Mouse (Mus musculus) G1E (cell line): Measurements from ENCODE around the gene Lman1l. TPM values are rescaled to one million over a fixed set of nuclear protein-coding genes. Genes with fewer than 3 reads are reported as not detected.

Experiments
- ATAC-seq: 2 replicates; pipeline ENCODE4 v1.8.0; 2016; ENCODE audit warnings: mild to moderate bottlenecking; ENCODE audit not compliant: insufficient number of reproducible peaks, poor library complexity, low FRiP score, severe bottlenecking; ENCODE audit errors: extremely low read depth
- DNase-seq: peaks from one replicate; pipeline ENCODE4 v3.0.0; 2012; ENCODE audit warnings: low spot score
- H3K27me3 ChIP-seq: 2 replicates; pipeline ENCODE4 v1.6.1; 2012; ENCODE audit warnings: mild to moderate bottlenecking, low read length, inconsistent platforms; ENCODE audit not compliant: insufficient read depth
- H3K36me3 ChIP-seq: replicated peaks from 2 replicates; pipeline ENCODE3; 2012; ENCODE audit warnings: mild to moderate bottlenecking, inconsistent platforms
- H3K4me1 ChIP-seq: 2 replicates; pipeline ENCODE4 v1.6.1; 2012; ENCODE audit warnings: low read depth, low read length, inconsistent platforms, mixed read lengths; ENCODE audit not compliant: insufficient read depth
- H3K4me3 ChIP-seq: 2 replicates; pipeline ENCODE4 v1.5.1; 2012; ENCODE audit warnings: low read depth, mild to moderate bottlenecking, inconsistent platforms, low read length, moderate library complexity, mixed read lengths
- H3K9me3 ChIP-seq: replicated peaks from 2 replicates; pipeline ENCODE4 v1.6.1; 2012; ENCODE audit warnings: inconsistent platforms
- CTCF ChIP-seq: IDR thresholded peaks from 2 replicates; pipeline ENCODE4 v1.5.1; 2012; ENCODE audit warnings: low read depth, low read length, inconsistent platforms, mixed read lengths
- GATA1 ChIP-seq: IDR thresholded peaks from 2 replicates; pipeline ENCODE4 v1.6.1; 2012; ENCODE audit warnings: borderline replicate concordance, low read length, inconsistent platforms, mixed read lengths
- GATA2 ChIP-seq: IDR thresholded peaks from 2 replicates; pipeline ENCODE4 v1.6.1; 2012; ENCODE audit warnings: low read depth, low read length, inconsistent platforms, borderline replicate concordance
- POLR2AphosphoS5 ChIP-seq: IDR thresholded peaks from 2 replicates; pipeline ENCODE4 v1.6.1; 2012; ENCODE audit warnings: low read depth, low read length, inconsistent platforms; ENCODE audit not compliant: insufficient replicate concordance
- TAL1 ChIP-seq: conservative IDR thresholded peaks from 2 replicates; pipeline ENCODE4 v1.6.1; 2012; ENCODE audit warnings: low read depth, low read length, inconsistent platforms, mixed read lengths
- polyA plus RNA-seq: library from polyadenylated mRNA; stranded (reverse); fragments of >175 nt; gene quantifications from 2 replicates; pipeline ENCODE4 v1.2.3, GENCODE M21; 2012
- total RNA-seq, 2 experiments: library from RNA; stranded (forward) in 1 of 2; stranded (reverse) in 1 of 2; fragments of 200-1000 nt in 1 of 2; fragments of >200 nt in 1 of 2; fragmentation: Nextera tagmentation in 1 of 2; gene quantifications; 2 replicates each; pipeline ENCODE4 v1.2.3; 2014 to 2017

Lman1l gene
- total and polyA plus RNA-seq, 3 experiments = not detected

- H3K4me3 ChIP-seq = peak overlapping the region; percentile 68; the same call in 1 of the 2 replicates
- DNase-seq (peak; percentile 75), ATAC-seq (no peak)
- no peaks in the 10 kb centered on the region for H3K27me3 ChIP-seq
- no peaks in the 10 kb centered on the region for H3K9me3 ChIP-seq
- TF ChIP-seq TAL1 (no peak), GATA2 (no peak), GATA1 (no peak), CTCF (no peak), POLR2AphosphoS5 (no peak)
- peaks cover 95% of the 10 kb centered on the region for H3K36me3 ChIP-seq
- H3K4me1 ChIP-seq = peaks cover 94% of the 10 kb centered on the region
Measured at GRCm38 (mm10) chr9:57638651-57639459, 18.3 kb upstream of the Lman1l start.

GRCm38 (mm10) chr9:57637741-57638322 is 17.3 kb upstream of the Lman1l start:
- DNase-seq = peak; percentile 77
- H3K4me1 ChIP-seq = peaks cover 93% of the 10 kb centered on the region
- no peak for ATAC-seq
- TF ChIP-seq GATA1 = no peak
- TF ChIP-seq GATA2 = no peak
- no peak for TF ChIP-seq TAL1
- TF ChIP-seq POLR2AphosphoS5 = no peak
- no peak for TF ChIP-seq CTCF
- H3K36me3 ChIP-seq = peaks cover 95% of the 10 kb centered on the region
- no peaks in the 10 kb centered on the region for H3K27me3 ChIP-seq
- peak overlapping the region; percentile 68; the same call in 1 of the 2 replicates for H3K4me3 ChIP-seq
- no peaks in the 10 kb centered on the region for H3K9me3 ChIP-seq

GRCm38 (mm10) chr9:57637272-57637671 is 16.7 kb upstream of the Lman1l start:
- peaks cover 95% of the 10 kb centered on the region for H3K36me3 ChIP-seq

GRCm38 (mm10) chr9:57633481-57634024 is 13.0 kb upstream of the Lman1l start:
- Histone ChIP-seq H3K4me3 (no peak overlapping the region), H3K27me3 (no peaks in the 10 kb centered on the region), H3K9me3 (no peaks in the 10 kb centered on the region), H3K36me3 (peaks cover 96% of the 10 kb centered on the region), H3K4me1 (peaks cover 86% of the 10 kb centered on the region)
- ATAC-seq (no peak), DNase-seq (peak; percentile 34)
- TF ChIP-seq POLR2AphosphoS5 (no peak), GATA2 (no peak), GATA1 (no peak), CTCF (no peak), TAL1 (no peak)

More at GRCm38 (mm10) chr9:57637272-57637671, 16.7 kb upstream of the Lman1l start:
- DNase-seq (no peak), ATAC-seq (no peak)
- Histone ChIP-seq H3K4me1 (peaks cover 89% of the 10 kb centered on the region), H3K4me3 (peak overlapping the region; percentile 68; the same call in 1 of the 2 replicates), H3K9me3 (no peaks in the 10 kb centered on the region), H3K27me3 (no peaks in the 10 kb centered on the region)
- no peak for TF ChIP-seq TAL1

GRCm38 (mm10) chr9:57629118-57629874 is 8.7 kb upstream of the Lman1l start:
- peak; percentile 96 for TF ChIP-seq CTCF
- no peak for TF ChIP-seq GATA2
- Histone ChIP-seq H3K27me3 (no peaks in the 10 kb centered on the region), H3K9me3 (no peaks in the 10 kb centered on the region), H3K36me3 (peaks cover 100% of the 10 kb centered on the region), H3K4me1 (peaks cover 67% of the 10 kb centered on the region), H3K4me3 (no peak overlapping the region)
- no peak for ATAC-seq
- DNase-seq = peak; percentile 50

- ATAC-seq (no peak), DNase-seq (no peak)
- Histone ChIP-seq H3K9me3 (no peaks in the 10 kb centered on the region), H3K36me3 (peaks cover 100% of the 10 kb centered on the region), H3K27me3 (no peaks in the 10 kb centered on the region), H3K4me3 (no peak overlapping the region), H3K4me1 (peaks cover 67% of the 10 kb centered on the region)
- no peak for TF ChIP-seq GATA2
- TF ChIP-seq TAL1 = no peak
- TF ChIP-seq CTCF = no peak
- TF ChIP-seq GATA1 = no peak
- no peak for TF ChIP-seq POLR2AphosphoS5
Measured at GRCm38 (mm10) chr9:57628717-57629116, 8.1 kb upstream of the Lman1l start.
